Mouse (Mus musculus) liver, postnatal 0 days (tissue): ENCODE measurements around the gene Atad1.

ENCODE experiments used
- CTCF ChIP-seq: sonication (generic); IDR thresholded peaks from 2 replicates; pipeline ENCODE4 v1.5.1; 2016; ENCODE audit warnings: antibody characterized with exemption, low read depth
- EP300 ChIP-seq: IDR thresholded peaks from 2 replicates; pipeline ENCODE4 v1.6.1; 2016; ENCODE audit warnings: antibody characterized with exemption, low read depth, mild to moderate bottlenecking

- no peak for TF ChIP-seq EP300
- TF ChIP-seq CTCF, result no peak
Observed at GRCm38 (mm10) chr19:32687721-32688120, 51.9 kb downstream of the Atad1 start.
